Mouse (Mus musculus): ENCODE data around the gene Dnajc19. TPM values are rescaled to one million over a fixed set of nuclear protein-coding genes. Genes with fewer than 3 reads are reported as not detected.
"Not testable (repeated sequence)": the region's sequence is repeated elsewhere in the genome, so short reads cannot be mapped to it uniquely, and the experiment has no call there.

Gene Dnajc19
- total and polyA plus RNA-seq, 2 experiments from 2014 or later = 216 to 223 TPM

DNA sequence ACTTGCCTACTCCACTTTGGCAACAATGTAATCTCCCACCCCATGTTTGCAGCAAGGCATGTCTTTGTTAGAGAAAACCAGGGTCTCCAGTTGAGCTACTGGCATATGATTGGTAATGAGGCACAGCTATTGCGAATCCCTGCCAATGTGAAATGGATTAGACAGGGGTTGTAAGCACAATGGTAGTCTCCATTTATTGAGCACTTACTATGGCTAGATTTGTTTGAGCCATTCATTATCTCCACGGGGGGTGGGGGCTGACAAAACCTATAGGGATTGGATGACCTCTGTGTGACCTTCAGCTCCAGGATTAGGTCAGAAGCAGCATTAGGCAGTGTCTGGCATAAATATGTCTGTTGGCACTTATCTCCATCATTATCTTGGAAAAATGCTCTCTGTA is 21.8 kb upstream of the Dnajc19 start:
- TF ChIP-seq CTCF (IDR thresholded peaks at IDR 0.05; ENCODE audit: low read depth) (no peak), EP300 (IDR thresholded peaks at IDR 0.05; ENCODE audit: low read depth) (no peak)

GRCm38 (mm10) chr3:34083655-34084054 is 2.5 kb upstream of the Dnajc19 start:
- no peak for ATAC-seq (ENCODE audit: insufficient read depth, low read depth)
- H3K4me1 ChIP-seq (ENCODE audit: control insufficient read depth, insufficient read depth) = peaks cover 15% of the 10 kb centered on the region; the same call in 1 of the 2 replicates
- TF ChIP-seq EP300 (IDR thresholded peaks at IDR 0.05; ENCODE audit: low read depth) = no peak
- TF ChIP-seq CTCF (IDR thresholded peaks at IDR 0.05; ENCODE audit: low read depth) = no peak
- H3K4me2 ChIP-seq (ENCODE audit: low read depth, low read length) = no peak overlapping the region
- H3K4me3 ChIP-seq (ENCODE audit: low read depth, low read length) = no peak overlapping the region
- DNase-seq (ENCODE audit: low spot score) = no peak
- 69% methylated on average over 5 of the region's 5 CpGs for WGBS
- no peak overlapping the region for H3K9ac ChIP-seq (replicated peaks; ENCODE audit: low read depth, low read length)
- H3K36me3 ChIP-seq (replicated peaks; ENCODE audit: control insufficient read depth, insufficient read depth, low read length) = peaks cover under 1% of the 10 kb centered on the region; the same call in 1 of the 2 replicates
- no peak overlapping the region for H3K27ac ChIP-seq (ENCODE audit: low read depth)
- H3K9me3 ChIP-seq (replicated peaks; ENCODE audit: control insufficient read depth, low read length) = no peaks in the 10 kb centered on the region
- no peaks in the 10 kb centered on the region for H3K27me3 ChIP-seq (ENCODE audit: control insufficient read depth, insufficient read depth, low read length)

More for the DNA sequence above, 21.8 kb upstream of the Dnajc19 start:
- Histone ChIP-seq H3K9ac (replicated peaks; ENCODE audit: low read depth, low read length) (no peak overlapping the region), H3K27me3 (ENCODE audit: control insufficient read depth, insufficient read depth, low read length) (no peaks in the 10 kb centered on the region), H3K4me2 (ENCODE audit: low read depth, low read length) (no peak overlapping the region), H3K4me3 (ENCODE audit: low read depth, low read length) (no peak overlapping the region), H3K4me1 (ENCODE audit: control insufficient read depth, insufficient read depth) (no peaks in the 10 kb centered on the region), H3K27ac (ENCODE audit: low read depth) (no peak overlapping the region), H3K36me3 (replicated peaks; ENCODE audit: control insufficient read depth, insufficient read depth, low read length) (no peaks in the 10 kb centered on the region), H3K9me3 (replicated peaks; ENCODE audit: control insufficient read depth, low read length) (no peaks in the 10 kb centered on the region)
- ATAC-seq (ENCODE audit: insufficient read depth, low read depth) = no peak
- no peak for DNase-seq (ENCODE audit: low spot score)
- WGBS = 74% methylated on average over 2 of the region's 2 CpGs

DNA sequence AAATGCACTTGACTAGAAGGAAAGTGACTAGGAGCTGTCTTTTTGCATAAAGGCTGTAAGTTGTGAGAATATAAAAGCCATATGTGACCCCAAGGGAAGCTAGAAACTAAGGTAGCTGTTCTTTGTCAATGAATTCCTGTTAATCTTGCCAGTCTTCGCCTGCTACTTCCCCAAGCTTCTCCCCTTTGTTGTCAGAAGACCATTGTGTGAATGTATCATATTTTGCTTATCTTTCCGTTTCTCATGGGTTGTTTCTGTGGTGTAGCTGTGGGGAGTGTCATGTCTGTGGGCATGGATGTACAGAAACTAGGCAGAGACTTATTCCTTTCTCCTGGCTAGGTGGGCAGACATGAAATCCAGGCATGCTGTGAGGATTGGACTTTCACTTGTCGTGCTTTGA is 808 bp upstream of the Dnajc19 start:
- peak overlapping the region; percentile 93; the same call in 1 of the 2 replicates for H3K9ac ChIP-seq (replicated peaks; ENCODE audit: low read depth, low read length)

GRCm38 (mm10) chr3:34076058-34076759 is 4.9 kb downstream of the Dnajc19 start:
- no peak overlapping the region for H3K9ac ChIP-seq (replicated peaks; ENCODE audit: low read depth, low read length)
- DNase-seq (ENCODE audit: low spot score) (no peak), ATAC-seq (ENCODE audit: insufficient read depth, low read depth) (no peak)
- peaks cover 12% of the 10 kb centered on the region; the same call in 1 of the 2 replicates for H3K4me1 ChIP-seq (ENCODE audit: control insufficient read depth, insufficient read depth)
- H3K4me3 ChIP-seq (ENCODE audit: low read depth, low read length) = no peak overlapping the region
- TF ChIP-seq CTCF (IDR thresholded peaks at IDR 0.05; ENCODE audit: low read depth) (no peak), EP300 (IDR thresholded peaks at IDR 0.05; ENCODE audit: low read depth) (no peak)
- no peak overlapping the region for H3K4me2 ChIP-seq (ENCODE audit: low read depth, low read length)
- H3K36me3 ChIP-seq (replicated peaks; ENCODE audit: control insufficient read depth, insufficient read depth, low read length) = peaks cover 43% of the 10 kb centered on the region
- 40% methylated on average over 6 of the region's 6 CpGs for WGBS
- H3K27ac ChIP-seq (ENCODE audit: low read depth) = peak overlapping the region; percentile 11; the same call in 1 of the 2 replicates
- no peaks in the 10 kb centered on the region for H3K27me3 ChIP-seq (ENCODE audit: control insufficient read depth, insufficient read depth, low read length)
- no peaks in the 10 kb centered on the region for H3K9me3 ChIP-seq (replicated peaks; ENCODE audit: control insufficient read depth, low read length)

More for the DNA sequence above, 808 bp upstream of the Dnajc19 start:
- ATAC-seq (ENCODE audit: insufficient read depth, low read depth) (no peak), DNase-seq (ENCODE audit: low spot score) (no peak)
- TF ChIP-seq CTCF (IDR thresholded peaks at IDR 0.05; ENCODE audit: low read depth) (no peak), EP300 (IDR thresholded peaks at IDR 0.05; ENCODE audit: low read depth) (no peak)
- WGBS = 82% methylated on average over 3 of the region's 3 CpGs
- H3K4me2 ChIP-seq (ENCODE audit: low read depth, low read length) = peak overlapping the region; percentile 82
- peaks cover 15% of the 10 kb centered on the region; the same call in 1 of the 2 replicates for H3K4me1 ChIP-seq (ENCODE audit: control insufficient read depth, insufficient read depth)
- H3K4me3 ChIP-seq (ENCODE audit: low read depth, low read length) = peak overlapping the region; percentile 93; the same call in 1 of the 2 replicates
- H3K27ac ChIP-seq (ENCODE audit: low read depth) = 0 out of 2 replicates have a peak overlapping the region, but pooled peaks have one; percentile 69
- H3K36me3 ChIP-seq (replicated peaks; ENCODE audit: control insufficient read depth, insufficient read depth, low read length) = peaks cover 7% of the 10 kb centered on the region
- H3K9me3 ChIP-seq (replicated peaks; ENCODE audit: control insufficient read depth, low read length) = no peaks in the 10 kb centered on the region
- no peaks in the 10 kb centered on the region for H3K27me3 ChIP-seq (ENCODE audit: control insufficient read depth, insufficient read depth, low read length)

- H3K4me1 ChIP-seq (ENCODE audit: control insufficient read depth, insufficient read depth) = 0 out of 2 replicates have a peak, but pooled peaks cover 3% of the 10 kb centered on the region
- no peak for TF ChIP-seq CTCF (IDR thresholded peaks at IDR 0.05; ENCODE audit: low read depth)
- TF ChIP-seq EP300 (IDR thresholded peaks at IDR 0.05; ENCODE audit: low read depth) = no peak
- H3K36me3 ChIP-seq (replicated peaks; ENCODE audit: control insufficient read depth, insufficient read depth, low read length) = peaks cover 41% of the 10 kb centered on the region
- H3K4me2 ChIP-seq (ENCODE audit: low read depth, low read length) = no peak overlapping the region
- H3K27me3 ChIP-seq (ENCODE audit: control insufficient read depth, insufficient read depth, low read length) = no peaks in the 10 kb centered on the region
- H3K27ac ChIP-seq (ENCODE audit: low read depth) = no peak overlapping the region
- no peak overlapping the region for H3K4me3 ChIP-seq (ENCODE audit: low read depth, low read length)
- H3K9ac ChIP-seq (replicated peaks; ENCODE audit: low read depth, low read length) = no peak overlapping the region
- H3K9me3 ChIP-seq (replicated peaks; ENCODE audit: control insufficient read depth, low read length) = no peaks in the 10 kb centered on the region
- no peak for ATAC-seq (ENCODE audit: insufficient read depth, low read depth)
- DNase-seq (ENCODE audit: low spot score) = no peak
- 88% methylated on average over 6 of the region's 6 CpGs for WGBS
Observed at GRCm38 (mm10) chr3:34072726-34073125, 8.4 kb downstream of the Dnajc19 start.

GRCm38 (mm10) chr3:34068943-34069342 is 12.2 kb downstream of the Dnajc19 start:
- H3K9me3 ChIP-seq (replicated peaks; ENCODE audit: control insufficient read depth, low read length); ATAC-seq (ENCODE audit: insufficient read depth, low read depth); H3K27me3 ChIP-seq (ENCODE audit: control insufficient read depth, insufficient read depth, low read length); H3K4me2 ChIP-seq (ENCODE audit: low read depth, low read length); H3K4me3 ChIP-seq (ENCODE audit: low read depth, low read length); H3K9ac ChIP-seq (replicated peaks; ENCODE audit: low read depth, low read length); DNase-seq (ENCODE audit: low spot score); H3K4me1 ChIP-seq (ENCODE audit: control insufficient read depth, insufficient read depth); H3K27ac ChIP-seq (ENCODE audit: low read depth): not testable (repeated sequence)
- H3K36me3 ChIP-seq (replicated peaks; ENCODE audit: control insufficient read depth, insufficient read depth, low read length) = peaks cover 33% of the 10 kb centered on the region
- WGBS = 93% methylated on average over 7 of the region's 7 CpGs
